Mouse (Mus musculus) olfactory bulb, adult 2 months (tissue): Measurements from ENCODE around the gene Kcnj12.

Experiments
- CTCF ChIP-seq: fragments of 200-500 bp; IDR thresholded peaks from 2 replicates; pipeline ENCODE4 v1.5.1; 2012; ENCODE audit warnings: low read depth, mild to moderate bottlenecking, low read length, moderate library complexity; ENCODE audit not compliant: insufficient read depth
- POLR2A ChIP-seq: fragments of 200-500 bp; IDR thresholded peaks from 2 replicates; pipeline ENCODE4 v1.6.1; 2012; ENCODE audit warnings: mild to moderate bottlenecking, low read depth, low read length, moderate library complexity; ENCODE audit not compliant: insufficient read depth

- TF ChIP-seq CTCF (no peak), POLR2A (no peak)
These were observed 19.6 kb upstream of the Kcnj12 start for GRCm38 (mm10) chr11:61002736-61003135.
